Mouse (Mus musculus): Measurements from ENCODE around the gene Map4k2. TPM values are rescaled to one million over a fixed set of nuclear protein-coding genes. Genes with fewer than 3 reads are reported as not detected.

The Map4k2 gene
- polyA plus RNA-seq, 1 experiment: 57.4 TPM

DNA sequence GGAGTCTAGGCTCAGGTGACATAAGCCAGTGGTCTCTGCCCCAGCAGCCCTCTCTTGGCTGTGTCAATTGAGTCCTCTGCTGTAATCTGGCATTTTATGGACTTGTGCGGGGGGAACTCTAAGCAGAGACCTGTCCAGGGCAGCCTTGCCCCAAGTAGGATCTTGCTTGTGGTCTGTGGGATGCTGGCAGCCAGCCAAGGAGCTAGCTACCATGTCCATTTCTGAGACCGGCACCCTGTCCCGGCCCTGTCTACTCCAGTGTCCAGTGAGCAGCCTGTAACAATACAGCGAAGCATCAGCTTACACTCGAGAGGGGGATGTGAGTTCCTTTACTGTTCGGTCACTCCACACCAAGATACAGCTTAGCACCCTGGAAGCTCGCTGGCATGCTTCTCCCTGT is 13.1 kb downstream of the Map4k2 start:
- Histone ChIP-seq H3K27ac (ENCODE audit: insufficient read depth, low read depth, low read length) (no peak overlapping the region), H3K4me1 (ENCODE audit: control insufficient read depth, insufficient read depth, low read length) (peaks cover 7% of the 10 kb centered on the region), H3K4me3 (ENCODE audit: insufficient read depth, low read length) (no peak overlapping the region)
- no peak for TF ChIP-seq POLR2A (IDR thresholded peaks at IDR 0.05; ENCODE audit: borderline replicate concordance, low read depth, low read length)
- no peak for TF ChIP-seq CTCF (IDR thresholded peaks at IDR 0.05; ENCODE audit: low read depth, low read length)

DNA sequence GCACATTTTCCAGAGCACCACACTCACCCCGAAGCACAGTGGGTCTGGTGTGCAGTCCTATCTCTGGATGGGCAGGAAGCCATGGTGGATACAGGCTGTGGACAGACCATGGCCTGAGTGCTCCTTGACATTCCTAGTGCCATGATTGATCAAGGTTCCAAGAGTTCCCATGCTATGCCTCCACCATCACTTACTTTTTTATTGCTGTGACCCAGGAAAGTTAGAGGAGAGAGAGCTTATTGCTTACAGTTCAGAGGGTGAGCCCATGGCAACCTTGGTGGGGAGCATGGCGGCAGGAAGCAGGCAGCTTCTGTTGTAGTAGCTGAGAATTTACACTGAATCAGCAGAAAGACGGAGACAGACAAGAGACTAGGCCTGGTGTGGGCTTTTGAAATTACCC is 20.4 kb downstream of the Map4k2 start:
- Histone ChIP-seq H3K27ac (ENCODE audit: insufficient read depth, low read depth, low read length) (no peak overlapping the region), H3K4me1 (ENCODE audit: control insufficient read depth, insufficient read depth, low read length) (peaks cover 8% of the 10 kb centered on the region), H3K4me3 (ENCODE audit: insufficient read depth, low read length) (no peak overlapping the region)
- TF ChIP-seq CTCF (IDR thresholded peaks at IDR 0.05; ENCODE audit: low read depth, low read length) (no peak), POLR2A (IDR thresholded peaks at IDR 0.05; ENCODE audit: borderline replicate concordance, low read depth, low read length) (no peak)

DNA sequence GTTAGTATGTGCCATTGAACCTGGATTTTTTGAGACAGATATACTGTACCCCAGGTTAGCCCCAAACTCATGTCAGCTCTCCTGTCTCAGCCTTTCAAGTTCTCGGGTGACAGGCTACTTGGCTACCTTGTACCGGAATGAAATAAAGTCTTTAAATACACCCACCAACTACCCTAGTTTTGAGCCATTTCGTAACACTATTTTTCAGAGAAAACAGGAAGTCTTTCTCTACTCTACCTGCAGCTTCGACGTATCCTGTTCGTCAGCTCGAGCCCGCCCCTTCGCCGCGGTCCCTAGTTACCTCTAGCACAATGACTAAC is 22.1 kb downstream of the Map4k2 start:
- no peak for TF ChIP-seq CTCF (IDR thresholded peaks at IDR 0.05; ENCODE audit: low read depth, low read length)
- no peak for TF ChIP-seq POLR2A (IDR thresholded peaks at IDR 0.05; ENCODE audit: borderline replicate concordance, low read depth, low read length)
- H3K4me1 ChIP-seq (ENCODE audit: control insufficient read depth, insufficient read depth, low read length): peaks cover 11% of the 10 kb centered on the region
- peak overlapping the region; percentile 61 for H3K4me3 ChIP-seq (ENCODE audit: insufficient read depth, low read length)
- H3K27ac ChIP-seq (ENCODE audit: insufficient read depth, low read depth, low read length): peak overlapping the region; percentile 46

DNA sequence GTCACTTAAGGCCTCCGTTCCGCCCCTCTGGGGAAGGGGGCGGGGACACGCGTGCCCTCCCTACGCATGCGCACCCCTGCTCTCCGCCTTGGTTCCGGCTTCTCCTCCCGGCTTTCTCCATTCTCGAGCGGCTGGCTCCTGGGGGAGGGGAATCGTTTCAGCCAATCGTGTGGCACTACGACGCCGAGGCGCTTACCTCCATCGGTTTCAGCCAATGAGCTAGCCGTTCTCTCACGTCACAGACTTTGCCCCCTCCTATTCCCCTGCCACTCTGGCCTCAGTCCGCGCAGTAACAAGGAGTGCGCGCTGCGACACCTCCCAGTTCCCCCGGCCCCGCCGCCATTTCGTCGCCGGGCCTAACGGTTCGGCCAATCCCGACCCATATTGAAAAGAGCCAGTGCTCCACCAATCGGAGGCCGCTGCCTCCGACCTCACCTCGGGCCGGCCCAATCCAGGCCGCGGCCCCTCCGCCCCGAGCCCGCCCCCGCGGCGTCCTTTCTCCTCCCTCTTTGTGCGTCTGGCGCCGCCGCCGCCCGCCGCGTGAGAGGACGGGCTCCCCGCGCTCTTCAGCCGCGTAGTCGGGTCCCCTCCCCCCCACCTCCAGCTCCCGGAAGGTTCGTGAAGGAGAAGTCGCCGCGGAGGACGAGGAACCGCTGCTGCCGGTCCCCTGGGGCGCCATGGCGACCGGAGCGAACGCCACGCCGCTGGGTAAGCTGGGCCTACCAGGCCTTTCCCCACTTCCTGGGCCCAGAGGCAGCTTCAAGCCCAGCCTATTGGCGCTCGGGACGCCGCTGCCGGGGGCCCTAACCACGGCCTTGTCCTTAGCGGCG is 22.7 kb downstream of the Map4k2 start, which contains the start of gene Sf1:
Gene Sf1, plus strand, starts transcription at position 280 of the 830 bp plus-strand sequence.
- H3K27ac ChIP-seq (ENCODE audit: insufficient read depth, low read depth, low read length): peak within 1 kb of the TSS; percentile 98
- peaks cover 14% of the 10 kb centered on the region for H3K4me1 ChIP-seq (ENCODE audit: control insufficient read depth, insufficient read depth, low read length)
- no peak for TF ChIP-seq POLR2A (IDR thresholded peaks at IDR 0.05; ENCODE audit: borderline replicate concordance, low read depth, low read length)
- TF ChIP-seq CTCF (IDR thresholded peaks at IDR 0.05; ENCODE audit: low read depth, low read length): no peak
- H3K4me3 ChIP-seq (ENCODE audit: insufficient read depth, low read length): peak within 1 kb of the TSS; percentile 65

DNA sequence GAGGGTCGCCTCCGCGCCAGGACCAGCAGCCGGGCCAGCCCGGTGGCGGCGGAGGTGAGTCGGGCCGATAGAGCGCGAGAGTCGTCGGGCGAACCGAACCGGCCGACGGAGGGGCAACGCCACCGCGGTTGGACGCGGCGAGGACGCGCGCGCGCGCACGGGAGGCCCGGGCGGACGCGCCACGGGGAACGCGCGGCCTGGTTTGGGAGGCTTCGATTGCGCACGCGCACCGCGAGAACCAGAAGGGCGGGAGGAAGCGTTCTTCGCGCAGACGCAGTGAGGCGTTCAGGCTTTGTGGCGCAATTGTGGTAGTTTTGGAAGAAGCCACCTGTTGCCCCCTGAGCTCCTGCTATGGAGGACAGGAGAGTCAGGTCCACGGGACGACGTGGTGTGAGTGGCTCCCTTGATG is 23.4 kb downstream of the Map4k2 start:
- peaks cover 17% of the 10 kb centered on the region for H3K4me1 ChIP-seq (ENCODE audit: control insufficient read depth, insufficient read depth, low read length)
- H3K27ac ChIP-seq (ENCODE audit: insufficient read depth, low read depth, low read length): peak overlapping the region; percentile 98
- H3K4me3 ChIP-seq (ENCODE audit: insufficient read depth, low read length): peak overlapping the region; percentile 65
- TF ChIP-seq POLR2A (IDR thresholded peaks at IDR 0.05; ENCODE audit: borderline replicate concordance, low read depth, low read length) (no peak), CTCF (IDR thresholded peaks at IDR 0.05; ENCODE audit: low read depth, low read length) (no peak)

DNA sequence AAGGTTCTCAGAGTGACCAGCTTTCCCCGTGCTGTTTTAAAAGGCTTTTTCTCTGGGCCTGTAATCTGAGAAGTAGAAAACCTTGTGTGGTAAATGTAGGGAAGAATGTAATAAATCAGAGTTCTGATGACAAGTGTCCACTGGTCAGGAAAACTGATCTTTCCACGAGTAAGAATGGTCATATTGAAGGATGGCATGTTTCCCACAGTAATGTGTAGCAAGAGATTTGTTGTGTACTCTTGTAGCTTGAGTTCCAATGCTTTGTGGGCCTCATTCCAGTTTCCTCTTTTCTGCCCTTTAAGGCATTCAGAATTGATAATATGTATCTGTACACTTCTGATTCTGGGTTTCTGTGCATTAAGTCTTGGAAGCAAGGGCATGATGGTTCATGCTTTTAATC is 23.9 kb downstream of the Map4k2 start:
- Histone ChIP-seq H3K4me1 (ENCODE audit: control insufficient read depth, insufficient read depth, low read length) (peaks cover 18% of the 10 kb centered on the region), H3K4me3 (ENCODE audit: insufficient read depth, low read length) (peak overlapping the region; percentile 65), H3K27ac (ENCODE audit: insufficient read depth, low read depth, low read length) (peak overlapping the region; percentile 98)
- no peak for TF ChIP-seq POLR2A (IDR thresholded peaks at IDR 0.05; ENCODE audit: borderline replicate concordance, low read depth, low read length)
- TF ChIP-seq CTCF (IDR thresholded peaks at IDR 0.05; ENCODE audit: low read depth, low read length): no peak

DNA sequence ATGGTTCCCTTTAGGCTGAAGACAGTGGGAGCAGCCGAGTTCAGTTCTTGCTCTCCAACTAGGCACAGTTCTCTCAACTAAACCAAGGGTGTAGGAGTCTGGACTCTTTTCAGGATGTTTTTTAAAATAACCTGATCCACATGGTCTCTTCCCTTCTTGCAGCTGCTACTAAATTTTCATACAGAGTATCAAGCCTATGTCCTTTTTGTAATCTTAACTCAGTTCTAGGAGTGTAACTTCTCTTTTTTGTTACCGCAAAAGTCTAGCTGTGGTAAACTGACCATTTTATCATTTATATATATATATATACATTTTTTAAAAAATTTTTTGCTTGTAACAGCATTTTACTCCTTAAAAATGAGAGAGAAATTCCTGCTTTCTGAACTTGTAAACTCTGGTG is 29.2 kb downstream of the Map4k2 start:
- Histone ChIP-seq H3K4me3 (ENCODE audit: insufficient read depth, low read length) (no peak overlapping the region), H3K4me1 (ENCODE audit: control insufficient read depth, insufficient read depth, low read length) (peaks cover 21% of the 10 kb centered on the region), H3K27ac (ENCODE audit: insufficient read depth, low read depth, low read length) (peak overlapping the region; percentile 18; the same call in 1 of the 2 replicates)
- TF ChIP-seq CTCF (IDR thresholded peaks at IDR 0.05; ENCODE audit: low read depth, low read length): no peak
- no peak for TF ChIP-seq POLR2A (IDR thresholded peaks at IDR 0.05; ENCODE audit: borderline replicate concordance, low read depth, low read length)

DNA sequence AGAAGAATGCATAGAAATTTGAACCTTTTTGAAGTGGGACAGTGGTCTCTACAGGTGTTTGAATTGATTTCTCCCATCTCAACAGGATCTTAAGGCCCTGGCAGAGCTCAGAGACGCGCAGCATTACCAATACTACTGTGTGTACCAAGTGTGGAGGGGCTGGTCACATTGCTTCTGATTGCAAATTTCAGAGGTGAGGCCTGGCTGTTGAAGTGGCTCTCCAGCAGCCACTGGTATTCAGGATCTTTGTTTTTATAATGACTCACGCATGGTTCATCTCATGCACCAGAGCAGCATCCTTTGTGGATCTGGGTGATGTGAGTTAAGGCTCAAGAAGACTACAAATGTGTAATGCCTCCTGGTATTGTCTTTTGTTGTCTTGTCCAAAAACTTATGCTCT is 31.5 kb downstream of the Map4k2 start:
- peaks cover 15% of the 10 kb centered on the region for H3K4me1 ChIP-seq (ENCODE audit: control insufficient read depth, insufficient read depth, low read length)
- H3K27ac ChIP-seq (ENCODE audit: insufficient read depth, low read depth, low read length): no peak overlapping the region
- TF ChIP-seq CTCF (IDR thresholded peaks at IDR 0.05; ENCODE audit: low read depth, low read length) (no peak), POLR2A (IDR thresholded peaks at IDR 0.05; ENCODE audit: borderline replicate concordance, low read depth, low read length) (no peak)
- H3K4me3 ChIP-seq (ENCODE audit: insufficient read depth, low read length): no peak overlapping the region

DNA sequence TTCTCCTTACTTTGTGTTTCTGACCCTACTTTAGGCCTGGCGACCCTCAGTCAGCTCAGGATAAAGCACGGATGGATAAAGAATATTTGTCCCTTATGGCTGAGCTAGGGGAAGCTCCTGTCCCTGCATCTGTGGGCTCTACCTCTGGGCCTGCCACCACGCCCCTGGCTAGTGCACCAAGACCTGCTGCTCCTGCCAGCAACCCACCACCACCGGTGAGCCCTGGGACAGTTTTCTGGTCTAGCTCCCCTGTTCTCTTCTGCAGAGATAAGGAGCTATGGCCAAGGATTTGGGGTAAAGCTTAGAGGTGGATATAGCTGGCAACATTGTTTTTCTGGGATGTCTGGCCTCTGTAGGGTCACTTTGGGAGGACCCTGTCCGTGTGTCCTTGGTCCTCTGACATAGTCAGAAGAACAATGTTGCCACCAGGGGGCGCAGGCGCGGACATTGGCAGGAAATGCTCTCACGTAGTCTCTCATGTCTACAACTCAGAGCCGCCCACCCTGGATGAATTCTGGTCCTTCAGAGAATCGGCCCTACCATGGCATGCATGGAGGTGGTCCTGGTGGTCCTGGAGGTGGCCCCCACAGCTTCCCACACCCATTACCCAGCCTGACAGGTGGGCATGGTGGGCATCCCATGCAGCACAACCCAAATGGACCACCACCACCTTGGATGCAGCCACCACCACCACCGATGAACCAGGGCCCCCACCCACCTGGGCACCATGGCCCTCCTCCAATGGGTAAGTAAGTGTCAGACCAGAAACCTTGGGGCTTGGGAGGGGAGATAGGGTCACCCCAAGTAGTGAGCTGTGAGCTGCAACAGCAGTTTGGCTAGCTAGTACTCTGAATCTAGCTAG is 32.8 kb downstream of the Map4k2 start:
- Histone ChIP-seq H3K27ac (ENCODE audit: insufficient read depth, low read depth, low read length) (no peak overlapping the region), H3K4me1 (ENCODE audit: control insufficient read depth, insufficient read depth, low read length) (peaks cover 7% of the 10 kb centered on the region), H3K4me3 (ENCODE audit: insufficient read depth, low read length) (no peak overlapping the region)
- TF ChIP-seq POLR2A (IDR thresholded peaks at IDR 0.05; ENCODE audit: borderline replicate concordance, low read depth, low read length) (no peak), CTCF (IDR thresholded peaks at IDR 0.05; ENCODE audit: low read depth, low read length) (peak; percentile 96)

DNA sequence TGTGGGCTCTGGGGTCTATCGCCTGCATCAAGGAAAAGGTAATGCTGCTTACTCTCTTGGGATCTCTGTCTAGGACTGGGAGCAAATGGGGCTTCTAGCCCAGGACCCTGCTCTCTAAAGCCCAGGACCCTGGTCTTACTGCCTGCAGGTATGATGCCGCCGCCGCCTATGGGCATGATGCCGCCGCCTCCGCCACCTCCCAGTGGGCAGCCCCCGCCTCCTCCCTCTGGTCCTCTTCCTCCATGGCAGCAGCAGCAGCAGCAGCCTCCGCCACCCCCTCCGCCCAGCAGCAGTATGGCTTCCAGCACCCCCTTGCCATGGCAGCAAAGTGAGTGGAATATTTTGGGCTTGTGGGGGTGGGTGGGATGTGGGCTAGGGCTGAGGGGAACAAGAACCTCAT is 33.6 kb downstream of the Map4k2 start:
- H3K4me3 ChIP-seq (ENCODE audit: insufficient read depth, low read length): no peak overlapping the region
- peaks cover 6% of the 10 kb centered on the region for H3K4me1 ChIP-seq (ENCODE audit: control insufficient read depth, insufficient read depth, low read length)
- TF ChIP-seq CTCF (IDR thresholded peaks at IDR 0.05; ENCODE audit: low read depth, low read length) (no peak), POLR2A (IDR thresholded peaks at IDR 0.05; ENCODE audit: borderline replicate concordance, low read depth, low read length) (no peak)
- no peak overlapping the region for H3K27ac ChIP-seq (ENCODE audit: insufficient read depth, low read depth, low read length)
